Mouse (Mus musculus): Measurements from ENCODE around the gene Igfbp1.

Gene Igfbp1

GRCm38 (mm10) chr11:7197491-7197941 is at the start of gene Igfbp1:
Gene Igfbp1 (plus strand): TSS chr11:7197782.
- no peak for DNase-seq (ENCODE audit: low spot score)

- DNase-seq (ENCODE audit: low spot score), result no peak
These were observed 49.6 kb upstream of the Igfbp1 start for GRCm38 (mm10) chr11:7147945-7148344.

- DNase-seq (ENCODE audit: low spot score), result no peak
These were observed 48.1 kb upstream of the Igfbp1 start for GRCm38 (mm10) chr11:7149471-7149870.

- no peak for DNase-seq (ENCODE audit: low spot score)
These were observed 47.1 kb upstream of the Igfbp1 start for GRCm38 (mm10) chr11:7150511-7150910.

- no peak for DNase-seq (ENCODE audit: low spot score)
These were observed 45.2 kb upstream of the Igfbp1 start for GRCm38 (mm10) chr11:7152371-7152770.

- DNase-seq (ENCODE audit: low spot score), result no peak
These were observed 44.5 kb upstream of the Igfbp1 start for GRCm38 (mm10) chr11:7153081-7153480.

- no peak for DNase-seq (ENCODE audit: low spot score)
These were observed 41.2 kb upstream of the Igfbp1 start for GRCm38 (mm10) chr11:7156427-7156826.

- no peak for DNase-seq (ENCODE audit: low spot score)
These were observed 39.4 kb upstream of the Igfbp1 start for GRCm38 (mm10) chr11:7158196-7158595.

GRCm38 (mm10) chr11:7160146-7160545 is 37.4 kb upstream of the Igfbp1 start:
- no peak for DNase-seq (ENCODE audit: low spot score)

- no peak for DNase-seq (ENCODE audit: low spot score)
These were observed 36.9 kb upstream of the Igfbp1 start for GRCm38 (mm10) chr11:7160637-7161101.

- DNase-seq (ENCODE audit: low spot score), result no peak
These were observed 35.9 kb upstream of the Igfbp1 start for GRCm38 (mm10) chr11:7161502-7162174.

GRCm38 (mm10) chr11:7164416-7164815 is 33.2 kb upstream of the Igfbp1 start:
- DNase-seq (ENCODE audit: low spot score), result no peak

GRCm38 (mm10) chr11:7169645-7170044 is 27.9 kb upstream of the Igfbp1 start:
- no peak for DNase-seq (ENCODE audit: low spot score)

- no peak for DNase-seq (ENCODE audit: low spot score)
These were observed 23.9 kb upstream of the Igfbp1 start for GRCm38 (mm10) chr11:7173664-7174063.

GRCm38 (mm10) chr11:7178724-7179123 is 18.9 kb upstream of the Igfbp1 start:
- no peak for DNase-seq (ENCODE audit: low spot score)

GRCm38 (mm10) chr11:7179276-7179675 is 18.3 kb upstream of the Igfbp1 start:
- DNase-seq (ENCODE audit: low spot score), result no peak

- DNase-seq (ENCODE audit: low spot score), result no peak
These were observed 15.1 kb upstream of the Igfbp1 start for GRCm38 (mm10) chr11:7182409-7183042.

GRCm38 (mm10) chr11:7184420-7184819 is 13.2 kb upstream of the Igfbp1 start:
- no peak for DNase-seq (ENCODE audit: low spot score)

GRCm38 (mm10) chr11:7187472-7187871 is 10.1 kb upstream of the Igfbp1 start:
- no peak for DNase-seq (ENCODE audit: low spot score)

- DNase-seq (ENCODE audit: low spot score), result no peak
These were observed 9.1 kb upstream of the Igfbp1 start, which contains the start of gene Gm11985 for GRCm38 (mm10) chr11:7188469-7188868. Gene Gm11985 (minus strand): TSS chr11:7188569.

- DNase-seq (ENCODE audit: low spot score), result no peak
These were observed 4.9 kb upstream of the Igfbp1 start for GRCm38 (mm10) chr11:7192710-7193109.

- no peak for DNase-seq (ENCODE audit: low spot score)
These were observed 4.4 kb upstream of the Igfbp1 start for GRCm38 (mm10) chr11:7193134-7193533.

Measured in urinary bladder, postnatal 10 days (tissue).